Mouse (Mus musculus): Measurements from ENCODE around the gene Hist1h2ag.

The Hist1h2ag gene

DNA sequence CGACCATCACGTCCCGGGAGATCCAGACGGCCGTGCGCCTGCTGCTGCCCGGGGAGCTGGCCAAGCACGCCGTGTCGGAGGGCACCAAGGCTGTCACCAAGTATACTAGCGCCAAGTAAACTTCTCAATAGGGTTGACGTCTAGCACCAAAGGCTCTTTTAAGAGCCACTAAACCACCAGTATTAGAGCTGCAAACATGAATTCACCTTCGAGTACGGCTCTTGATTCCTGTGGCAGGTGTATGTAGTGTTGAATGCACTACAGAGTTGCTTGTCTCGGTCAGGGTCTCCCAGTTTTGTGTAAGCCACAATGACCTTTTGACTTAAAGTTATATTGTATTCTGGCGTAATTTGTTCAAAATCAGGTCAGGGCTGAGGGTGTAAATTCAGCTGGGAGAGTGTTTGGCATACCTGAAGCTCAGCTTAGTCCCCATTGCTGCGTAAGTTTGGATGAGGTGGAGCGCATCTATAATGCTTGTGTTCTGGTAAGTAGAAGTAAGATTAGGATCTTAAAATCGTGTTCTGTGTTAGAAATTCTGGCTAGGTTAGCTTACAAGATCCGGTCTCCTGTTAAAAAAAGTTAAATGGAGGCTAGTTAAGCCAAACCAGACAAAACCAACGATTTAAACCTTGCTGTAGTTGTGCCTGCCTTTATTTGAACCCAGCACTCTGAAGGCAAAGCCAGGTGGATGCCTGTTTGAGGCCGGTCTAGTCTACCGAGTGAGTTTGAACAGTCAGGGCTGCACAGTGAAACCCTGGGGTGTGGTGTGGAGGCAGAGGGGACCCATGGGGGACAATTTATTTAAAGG, 6.4 kb downstream of the Hist1h2ag start:
- DNase-seq: peak; percentile 58

DNA sequence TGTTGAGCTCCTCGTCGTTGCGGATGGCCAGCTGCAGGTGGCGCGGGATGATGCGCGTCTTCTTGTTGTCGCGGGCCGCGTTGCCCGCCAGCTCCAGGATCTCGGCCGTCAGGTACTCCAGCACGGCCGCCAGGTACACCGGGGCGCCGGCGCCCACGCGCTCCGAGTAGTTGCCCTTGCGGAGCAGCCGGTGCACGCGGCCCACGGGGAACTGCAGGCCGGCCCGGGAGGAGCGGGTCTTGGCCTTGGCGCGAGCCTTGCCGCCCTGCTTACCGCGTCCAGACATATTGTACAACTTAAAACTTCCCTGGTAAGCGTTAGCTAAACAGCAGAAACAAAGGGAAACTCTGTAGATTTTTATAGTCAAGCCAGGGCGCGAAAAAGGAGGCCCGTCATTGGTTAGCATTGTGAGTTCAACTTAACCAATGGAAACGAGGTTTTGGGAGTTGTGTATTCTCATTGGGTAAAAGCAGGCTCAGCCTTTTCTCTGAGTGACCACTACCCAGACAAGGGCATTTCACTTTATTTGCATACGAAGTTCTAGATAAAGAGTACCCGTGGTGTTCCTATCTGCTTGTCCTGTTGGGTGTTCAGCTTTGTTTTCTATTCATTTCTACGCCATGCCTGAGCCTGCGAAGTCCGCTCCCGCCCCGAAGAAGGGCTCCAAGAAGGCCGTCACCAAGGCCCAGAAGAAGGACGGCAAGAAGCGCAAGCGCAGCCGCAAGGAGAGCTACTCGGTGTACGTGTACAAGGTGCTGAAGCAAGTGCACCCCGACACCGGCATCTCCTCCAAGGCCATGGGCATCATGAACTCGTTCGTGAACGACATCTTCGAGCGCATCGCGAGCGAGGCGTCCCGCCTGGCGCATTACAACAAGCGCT, 7.2 kb downstream of the Hist1h2ag start, which contains the start of the genes Hist1h2ah and Hist1h2bk:
Gene Hist1h2ah (minus strand): TSS at position 302 of the 882 bp plus-strand sequence.
Gene Hist1h2bk (plus strand): TSS at position 604 of the 882 bp plus-strand sequence.
- peak; percentile 98 for DNase-seq

DNA sequence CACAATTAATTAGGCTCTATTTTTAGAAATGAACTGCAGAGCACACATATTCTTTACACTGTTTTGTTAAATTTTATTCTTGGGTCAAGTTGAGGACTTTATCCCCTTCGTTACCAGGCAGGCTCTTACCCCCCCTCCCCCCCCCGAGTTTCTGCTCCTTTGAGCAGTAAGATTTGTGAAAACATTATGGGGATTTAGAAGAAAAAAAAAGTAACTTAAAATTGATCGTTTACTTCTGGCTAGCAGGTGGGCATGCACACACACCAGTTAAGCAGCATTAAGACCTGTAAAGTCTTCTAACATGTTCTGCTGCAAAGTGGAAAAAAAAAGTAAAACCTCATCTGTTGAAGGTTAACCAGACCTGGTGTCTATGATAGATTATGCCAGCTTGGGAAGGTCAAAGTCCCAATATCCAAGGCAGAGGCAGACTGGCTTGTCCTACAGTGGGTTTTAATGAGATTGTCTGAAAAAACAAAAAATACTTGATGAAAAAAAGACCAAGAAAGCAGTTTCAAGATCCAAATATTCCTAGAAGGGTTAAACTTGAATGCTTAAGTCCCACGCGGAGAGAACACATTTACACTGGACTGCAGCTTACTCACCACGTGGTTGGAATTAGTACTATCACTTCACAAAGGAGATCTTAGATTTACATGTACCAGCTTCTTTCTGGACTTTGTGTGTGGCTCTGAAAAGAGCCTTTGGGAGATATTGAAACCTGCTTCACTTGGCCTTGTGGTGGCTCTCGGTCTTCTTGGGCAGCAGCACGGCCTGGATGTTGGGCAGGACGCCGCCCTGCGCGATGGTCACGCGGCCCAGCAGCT, 8.1 kb downstream of the Hist1h2ag start:
- peak; percentile 67 for DNase-seq

DNA sequence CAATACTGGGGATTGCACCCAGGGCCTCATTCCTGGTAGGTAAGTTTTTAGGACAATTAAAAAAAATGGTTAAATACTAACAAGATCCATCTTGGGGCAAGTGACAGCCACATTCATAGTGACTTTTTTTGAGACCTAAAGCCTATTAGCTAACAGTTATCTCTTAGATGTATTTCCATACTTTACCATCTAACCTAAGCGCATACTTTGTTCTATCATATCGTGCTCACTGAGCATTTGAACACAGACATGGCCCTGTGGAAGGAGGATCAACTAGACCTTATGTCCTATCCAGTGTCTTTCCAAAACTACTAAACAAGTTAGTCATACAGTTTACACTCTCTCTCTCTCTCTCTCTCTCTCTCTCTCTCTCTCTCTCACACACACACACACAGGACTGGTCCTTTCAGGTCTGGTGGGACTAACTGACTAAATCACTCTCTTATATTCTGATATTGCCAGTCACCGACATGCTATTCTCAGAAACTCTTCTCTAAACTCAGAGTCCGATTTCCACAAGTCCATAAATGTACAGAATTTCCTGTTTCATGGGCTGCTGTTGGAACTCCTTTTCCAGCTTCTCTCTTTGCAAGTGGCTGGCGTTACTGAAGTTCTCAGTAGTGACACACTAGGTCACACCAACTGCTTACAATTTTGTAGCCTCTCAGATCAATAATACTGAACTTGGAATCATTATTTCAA, 8.9 kb downstream of the Hist1h2ag start:
- DNase-seq: no peak

DNA sequence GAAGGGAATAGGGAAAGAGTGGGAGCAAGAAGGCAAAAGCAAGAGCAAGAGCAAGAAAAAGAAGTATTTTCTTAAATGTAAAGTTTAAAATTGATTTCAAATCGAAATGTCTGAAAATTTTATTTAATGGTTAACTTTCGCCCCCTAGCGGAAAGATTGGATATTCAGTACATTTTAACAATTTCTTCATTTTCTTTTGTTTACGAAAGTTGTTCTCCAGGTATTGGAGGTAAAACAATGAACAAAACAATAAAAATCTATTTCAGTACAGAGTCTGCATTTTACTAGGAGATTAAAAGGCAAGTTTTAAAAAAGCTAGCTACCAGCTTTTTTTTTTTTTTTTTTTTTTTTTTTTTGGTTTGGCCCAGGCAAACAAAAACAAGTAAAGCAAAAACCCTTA, 12.3 kb downstream of the Hist1h2ag start:
- peak; percentile 51 for DNase-seq

DNA sequence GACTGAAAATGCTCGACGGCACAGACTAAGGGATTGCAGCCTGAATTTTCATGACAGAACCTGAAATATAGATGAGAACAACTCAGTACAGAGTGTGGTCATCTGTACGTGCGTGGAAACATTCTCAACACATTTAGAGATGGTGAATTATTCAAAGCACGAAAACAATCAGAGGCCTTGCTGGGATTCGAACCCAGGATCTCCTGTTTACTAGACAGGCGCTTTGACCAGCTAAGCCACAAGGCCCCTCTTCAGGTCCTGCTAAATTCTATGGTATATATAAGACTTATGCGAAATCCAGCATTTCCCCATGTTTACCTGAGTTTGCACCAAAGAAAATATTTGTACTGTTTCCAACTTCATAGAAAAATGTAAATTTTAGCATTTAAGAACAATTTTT, 12.8 kb downstream of the Hist1h2ag start:
- peak; percentile 57 for DNase-seq

DNA sequence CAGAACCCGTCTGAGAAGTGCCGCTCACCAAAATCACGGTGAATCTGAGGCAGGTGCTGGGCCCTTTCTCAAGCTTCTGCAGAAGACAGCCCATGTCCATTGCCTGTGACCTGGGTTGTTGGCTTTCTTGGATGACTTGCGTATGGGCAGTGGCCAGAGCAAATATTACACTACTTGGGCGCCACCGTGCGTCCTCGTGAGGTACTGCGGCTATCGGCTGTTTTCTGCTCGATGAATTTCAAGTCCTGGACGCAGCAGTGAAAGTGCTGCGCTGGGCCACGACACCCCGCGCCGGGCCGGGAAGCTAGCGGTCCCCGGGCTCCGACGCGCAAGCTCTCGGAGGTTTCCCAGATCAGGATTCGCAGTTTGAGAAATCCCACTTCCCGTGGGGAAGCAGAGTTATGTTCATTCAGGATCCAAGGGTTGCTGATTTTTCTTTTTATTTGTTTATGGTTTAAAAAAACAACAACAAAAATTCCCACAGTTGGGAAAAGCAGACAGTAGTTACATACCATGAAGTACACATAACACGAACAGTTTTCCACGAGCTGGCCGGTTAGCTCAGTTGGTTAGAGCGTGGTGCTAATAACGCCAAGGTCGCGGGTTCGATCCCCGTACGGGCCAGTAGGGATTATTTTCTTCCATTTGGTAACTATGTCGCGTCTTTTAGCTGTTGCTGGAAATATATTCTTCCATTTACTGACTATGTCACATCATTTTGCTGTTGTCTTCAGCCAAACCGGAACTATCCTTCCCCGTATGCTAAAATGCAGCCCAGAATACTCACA, 13.9 kb downstream of the Hist1h2ag start:
- DNase-seq: peak; percentile 94

DNA sequence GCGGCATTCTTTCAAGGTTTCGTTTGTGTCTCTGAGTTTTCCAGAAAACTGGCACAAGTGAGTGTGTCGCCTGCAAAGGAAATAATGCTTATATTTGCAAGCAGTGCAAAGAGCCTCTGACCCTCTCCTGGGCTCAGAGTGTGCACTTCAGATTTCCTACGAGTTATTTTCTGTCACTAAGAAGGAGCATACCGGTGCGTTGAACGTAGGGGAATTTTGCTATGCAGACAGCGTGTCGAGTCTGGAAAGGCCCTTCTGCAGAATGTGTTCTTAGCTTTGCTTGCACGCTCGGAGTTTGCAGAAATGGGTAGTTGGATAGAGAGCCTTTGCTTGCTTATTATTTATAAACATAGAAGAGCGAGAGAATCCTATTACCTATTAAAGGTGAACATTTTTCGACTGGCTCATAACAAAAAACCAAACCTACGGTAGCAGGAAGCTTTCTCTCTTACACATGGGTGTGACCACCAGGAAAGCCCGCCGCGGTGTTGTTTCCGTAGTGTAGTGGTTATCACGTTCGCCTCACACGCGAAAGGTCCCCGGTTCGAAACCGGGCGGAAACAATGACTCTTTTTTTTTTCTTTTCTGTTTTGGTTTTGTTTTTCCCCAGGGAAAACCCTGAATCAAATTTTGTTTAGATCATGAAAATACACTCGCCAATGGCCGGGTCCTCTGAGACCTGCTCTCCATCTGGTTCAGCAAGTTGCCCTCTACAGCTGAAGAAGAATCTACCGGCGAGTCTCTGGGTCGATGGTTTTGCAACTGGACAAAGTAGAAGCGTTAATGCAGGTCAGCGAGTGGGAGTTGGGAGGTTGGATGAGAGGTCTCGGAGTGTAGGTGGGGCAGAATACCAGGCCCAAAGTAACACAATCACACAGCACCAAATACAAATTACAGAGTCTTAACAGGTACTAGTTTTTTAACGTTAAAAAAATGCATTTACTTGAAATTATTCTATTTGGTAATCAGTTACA, 16.4 kb downstream of the Hist1h2ag start:
- DNase-seq: peak; percentile 90

DNA sequence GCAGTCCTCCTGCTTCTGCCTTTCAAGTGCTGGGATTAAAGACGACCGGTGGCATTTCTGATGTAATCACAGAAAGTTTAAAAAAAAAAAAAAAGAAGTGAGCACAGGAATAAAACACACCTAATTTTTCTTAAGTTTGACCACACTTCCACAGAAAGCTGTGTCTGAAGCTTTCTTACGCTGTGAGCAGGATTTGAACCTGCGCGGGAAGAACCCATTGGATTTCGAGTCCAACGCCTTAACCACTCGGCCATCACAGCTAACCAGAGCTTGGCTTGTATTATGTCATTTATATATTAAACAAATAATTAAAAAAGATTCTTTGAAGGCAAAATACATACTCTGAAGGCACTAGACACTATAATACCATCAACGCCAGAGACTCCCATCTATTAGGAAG, 20.5 kb downstream of the Hist1h2ag start:
- peak; percentile 94 for DNase-seq

DNA sequence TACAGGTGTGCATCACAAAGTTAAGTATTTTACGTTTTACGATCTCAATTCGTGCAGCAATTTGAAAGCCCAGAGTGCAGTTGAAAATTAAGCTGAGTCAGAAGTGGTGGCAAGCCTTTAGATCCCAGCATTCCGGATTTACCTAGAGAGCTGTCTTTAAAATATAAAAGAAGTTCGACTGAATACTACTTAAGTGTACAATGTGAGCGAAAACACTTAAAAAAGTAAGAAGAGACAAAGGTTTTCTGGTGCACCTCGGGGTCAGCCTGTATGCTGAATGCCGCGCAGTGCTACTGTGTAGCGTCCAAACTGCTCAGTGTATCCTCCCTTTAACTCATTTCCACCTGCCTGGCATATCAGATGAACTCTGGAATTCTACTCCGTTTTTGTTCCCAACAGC, 21.2 kb downstream of the Hist1h2ag start:
- peak; percentile 48 for DNase-seq

DNA sequence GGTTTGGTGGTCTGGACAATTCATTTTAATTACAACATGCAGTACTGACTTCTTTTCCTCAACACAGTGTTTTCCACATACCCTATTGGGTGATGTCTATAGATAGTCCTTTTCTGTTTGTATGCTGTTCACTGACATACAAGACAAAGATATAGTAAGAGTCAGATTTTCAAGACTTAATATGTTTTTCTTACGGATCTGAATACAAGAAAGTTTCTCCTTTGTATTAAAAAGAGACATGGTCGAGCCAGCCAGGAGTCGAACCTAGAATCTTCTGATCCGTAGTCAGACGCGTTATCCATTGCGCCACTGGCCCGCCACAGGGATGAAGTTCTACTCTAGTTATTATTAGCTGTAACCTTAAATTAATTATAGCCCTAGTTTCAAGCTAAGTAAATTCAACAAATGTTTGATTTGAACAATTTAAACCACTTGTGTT, 21.8 kb downstream of the Hist1h2ag start:
- peak; percentile 80 for DNase-seq

DNA sequence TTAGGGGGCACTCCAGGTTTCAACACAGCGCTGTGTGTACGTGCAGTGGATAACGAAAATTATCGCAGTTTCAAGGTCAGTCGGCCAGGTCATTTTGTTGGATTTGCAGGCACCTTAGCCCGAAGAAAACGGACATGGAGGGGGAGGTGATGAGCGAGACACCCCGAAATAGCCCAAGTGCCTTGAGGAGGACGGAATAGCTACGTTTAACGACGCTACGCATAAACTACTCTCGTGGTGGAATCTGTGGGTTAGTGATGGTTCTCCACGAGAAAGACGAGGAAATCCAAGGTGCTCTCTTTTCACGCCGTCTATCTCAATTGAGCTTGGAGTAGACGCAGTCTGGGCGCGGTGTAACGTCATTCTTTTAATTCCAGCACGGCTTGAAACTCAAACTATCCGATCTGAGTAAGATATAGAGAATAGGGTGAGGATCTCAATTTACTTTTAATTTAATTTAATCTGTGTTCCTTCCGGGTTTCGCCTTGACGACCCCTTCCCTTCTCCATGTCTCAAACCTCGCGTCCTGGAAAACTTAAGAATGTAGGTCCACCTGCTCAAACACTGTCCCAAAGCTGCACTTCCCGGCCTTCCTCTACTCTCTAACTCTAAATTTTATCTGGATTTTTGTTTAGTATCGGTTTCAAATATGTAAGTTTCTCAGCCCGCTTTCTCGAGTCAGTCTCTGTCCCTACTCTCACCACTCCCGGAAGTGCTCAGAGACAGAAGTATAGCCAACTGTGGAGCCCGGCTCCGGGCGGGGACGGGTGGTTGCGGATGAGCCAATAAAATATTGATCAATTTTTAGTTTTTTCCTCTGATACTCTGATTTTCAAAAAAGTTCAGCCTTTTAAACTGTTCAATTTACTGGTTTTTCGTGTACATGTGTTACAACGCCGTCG, 22.6 kb downstream of the Hist1h2ag start:
- no peak for DNase-seq

DNA sequence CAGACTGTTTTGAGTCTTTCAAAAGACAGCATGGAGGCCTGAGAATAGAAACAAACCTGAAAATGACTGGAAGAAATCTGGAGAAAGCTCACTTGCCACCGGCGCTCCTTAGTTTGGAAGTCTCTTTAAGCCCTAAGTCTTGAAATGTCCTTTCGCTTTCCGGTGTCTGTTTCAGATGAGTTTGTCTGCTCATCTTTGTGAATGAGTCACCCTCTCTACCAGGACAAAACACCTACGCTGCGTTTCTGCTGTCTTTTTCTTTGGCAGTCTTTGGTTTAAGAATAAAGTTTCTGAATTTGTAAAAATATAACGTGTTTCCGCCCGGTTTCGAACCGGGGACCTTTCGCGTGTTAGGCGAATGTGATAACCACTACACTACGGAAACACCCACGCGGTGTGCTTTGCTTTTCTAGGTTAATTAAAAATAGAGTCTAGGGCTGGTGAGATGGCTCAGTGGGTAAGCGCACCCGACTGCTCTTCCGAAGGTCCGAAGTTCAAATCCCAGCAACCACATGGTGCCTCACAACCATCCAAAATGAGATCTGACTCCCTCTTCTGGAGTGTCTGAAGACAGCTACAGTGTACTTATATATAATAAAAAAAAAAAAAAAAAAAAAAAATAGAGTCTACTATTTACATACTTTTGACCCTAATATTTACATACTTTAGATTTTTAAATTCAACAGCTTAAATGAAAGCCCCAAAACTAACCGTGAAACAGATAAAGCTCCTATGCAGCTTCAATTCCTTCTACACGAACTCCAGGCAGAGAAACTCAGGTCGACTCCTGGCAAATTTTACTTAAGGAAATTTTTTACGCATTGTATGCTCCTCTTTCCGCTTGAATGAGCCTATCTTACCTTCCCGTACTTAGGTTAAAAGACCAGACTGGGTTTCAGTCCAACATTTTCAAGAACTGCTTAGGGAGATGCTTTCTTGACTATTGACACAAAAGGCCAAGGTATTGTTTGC, 27.0 kb downstream of the Hist1h2ag start:
- peak; percentile 86 for DNase-seq

DNA sequence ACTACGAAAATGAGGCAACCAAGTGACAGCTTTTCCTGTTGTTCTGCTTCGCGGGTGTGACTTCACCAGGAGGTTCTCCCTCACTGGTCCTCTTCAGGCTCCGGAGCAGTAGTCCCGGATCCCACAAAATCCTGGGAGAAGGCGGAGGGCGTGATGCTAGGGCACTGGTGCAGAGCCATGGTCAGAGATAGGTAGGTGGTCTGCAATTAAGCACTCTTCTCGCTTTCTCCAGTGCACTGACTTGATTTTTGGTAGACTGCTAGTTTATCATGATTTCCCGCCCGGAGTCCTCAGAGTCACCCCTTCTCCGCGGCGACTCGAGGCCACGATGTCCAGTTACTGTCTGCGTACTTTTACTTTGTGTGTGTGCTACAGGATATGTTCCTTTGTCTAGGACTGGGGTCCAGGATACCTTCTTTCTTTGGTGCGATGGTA, 28.3 kb downstream of the Hist1h2ag start:
- peak; percentile 62 for DNase-seq

DNA sequence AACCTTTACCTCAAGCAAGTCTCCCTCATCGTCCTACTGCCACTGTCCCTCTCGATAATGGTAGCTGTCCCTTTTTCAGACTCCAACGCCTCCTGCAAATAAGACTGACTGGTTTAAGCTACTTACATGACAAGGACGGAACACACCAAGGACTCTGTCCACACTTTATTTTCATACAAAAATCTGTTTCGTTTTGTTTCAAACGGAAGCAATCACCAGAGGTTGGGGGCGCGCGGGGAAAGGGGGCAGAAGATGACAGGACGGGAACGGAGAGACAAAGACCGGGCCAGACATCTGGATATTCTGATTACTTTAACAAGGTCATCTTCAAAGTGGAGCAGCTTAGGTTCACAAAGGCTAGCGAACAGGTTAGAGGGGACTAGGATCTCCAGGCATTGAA, 29.0 kb downstream of the Hist1h2ag start:
- DNase-seq: peak; percentile 49

DNA sequence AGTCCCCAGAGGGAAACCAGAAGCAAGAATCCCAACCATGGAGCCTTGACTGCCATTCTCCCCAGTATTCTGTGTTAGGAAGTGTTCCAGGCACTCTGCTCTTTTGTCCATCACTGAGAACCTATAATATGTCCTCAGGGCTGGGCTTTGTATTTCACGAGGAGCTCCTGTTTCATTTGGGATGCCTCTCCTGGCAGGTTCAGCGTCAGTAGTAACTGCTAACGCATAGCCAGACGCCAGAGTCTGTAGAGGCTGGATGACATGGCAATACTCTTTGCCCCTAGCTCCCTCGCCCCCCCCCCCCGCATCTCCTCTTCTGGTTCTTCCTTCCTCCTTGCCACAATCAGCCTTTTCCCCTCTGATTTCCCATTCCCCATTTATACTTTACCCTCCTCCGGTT, 33.1 kb downstream of the Hist1h2ag start, which contains the start of gene Prss16:
Gene Prss16 (minus strand): TSS at position 101 of the 400 bp plus-strand sequence.
- DNase-seq: no peak

DNA sequence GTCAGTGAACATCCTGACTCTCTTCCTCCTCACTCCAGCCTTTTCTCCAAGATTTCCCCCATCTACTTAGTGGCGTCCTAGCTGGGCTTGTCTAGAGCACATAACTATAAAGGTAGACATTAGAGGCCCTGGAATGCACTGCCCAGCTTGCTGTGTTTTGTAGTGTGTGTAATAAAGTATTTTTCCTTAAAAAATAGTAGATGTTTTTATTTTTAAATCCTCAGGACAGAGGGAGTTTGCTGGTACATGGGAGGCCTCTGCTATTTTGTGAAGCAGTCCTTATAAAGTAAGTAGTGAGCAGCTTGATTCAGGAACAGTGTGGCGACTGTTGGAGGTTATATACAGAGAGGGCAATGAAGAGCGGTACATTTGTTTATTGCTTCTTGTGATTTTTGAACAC, 34.0 kb downstream of the Hist1h2ag start:
- no peak for DNase-seq

Data from retina, postnatal 1 day (tissue).